Mouse (Mus musculus) cerebellum, adult (tissue): ENCODE data around the gene Kcnj15.
A peak's percentile ranks its signal among the peaks of the same experiment; 100 is the strongest.

Experiments
- ATAC-seq: cut with Nextera tagmentation; 2 replicates; pipeline ENCODE4 v1.9.2; 2017; ENCODE audit warnings: mild to moderate bottlenecking, moderate library complexity, mixed read lengths; ENCODE audit not compliant: insufficient number of reproducible peaks, low FRiP score, low TSS enrichment

The Kcnj15 gene

GRCm38 (mm10) chr16:95257266-95257894 is at the start of gene Kcnj15:
Gene Kcnj15, plus strand, starts transcription at chr16:95257558.
- no peak for ATAC-seq

- no peak for ATAC-seq
Measured at GRCm38 (mm10) chr16:95208243-95208642, 49.1 kb upstream of the Kcnj15 start.

- ATAC-seq, result peak; percentile 72; the same call in 1 of the 2 replicates
Measured at GRCm38 (mm10) chr16:95209011-95209466, 48.3 kb upstream of the Kcnj15 start.

GRCm38 (mm10) chr16:95214251-95215197 is 42.8 kb upstream of the Kcnj15 start:
- no peak for ATAC-seq

GRCm38 (mm10) chr16:95215782-95216181 is 41.6 kb upstream of the Kcnj15 start:
- ATAC-seq, result no peak

GRCm38 (mm10) chr16:95216346-95216745 is 41.0 kb upstream of the Kcnj15 start:
- no peak for ATAC-seq

GRCm38 (mm10) chr16:95216824-95217223 is 40.5 kb upstream of the Kcnj15 start:
- ATAC-seq, result no peak

- ATAC-seq, result no peak
Measured at GRCm38 (mm10) chr16:95218783-95219182, 38.6 kb upstream of the Kcnj15 start.

- no peak for ATAC-seq
Measured at GRCm38 (mm10) chr16:95219459-95219858, 37.9 kb upstream of the Kcnj15 start.

GRCm38 (mm10) chr16:95221051-95221450 is 36.3 kb upstream of the Kcnj15 start:
- ATAC-seq, result no peak

- no peak for ATAC-seq
Measured at GRCm38 (mm10) chr16:95222026-95222718, 35.2 kb upstream of the Kcnj15 start.

- ATAC-seq, result no peak
Measured at GRCm38 (mm10) chr16:95223435-95223834, 33.9 kb upstream of the Kcnj15 start.

GRCm38 (mm10) chr16:95225285-95225684 is 32.1 kb upstream of the Kcnj15 start:
- no peak for ATAC-seq

GRCm38 (mm10) chr16:95231768-95232167 is 25.6 kb upstream of the Kcnj15 start:
- ATAC-seq, result no peak

GRCm38 (mm10) chr16:95234891-95235548 is 22.3 kb upstream of the Kcnj15 start:
- ATAC-seq, result no peak

GRCm38 (mm10) chr16:95239209-95239925 is 18.0 kb upstream of the Kcnj15 start:
- no peak for ATAC-seq

- no peak for ATAC-seq
Measured at GRCm38 (mm10) chr16:95240688-95241087, 16.7 kb upstream of the Kcnj15 start.

GRCm38 (mm10) chr16:95241581-95241980 is 15.8 kb upstream of the Kcnj15 start:
- no peak for ATAC-seq

- ATAC-seq, result no peak
Measured at GRCm38 (mm10) chr16:95242114-95242513, 15.2 kb upstream of the Kcnj15 start.

- no peak for ATAC-seq
Measured at GRCm38 (mm10) chr16:95243401-95243800, 14.0 kb upstream of the Kcnj15 start.
